Mouse (Mus musculus): ENCODE results near the gene Chtf18.

GRCm38 (mm10) chr17:25715627-25716026, 11.6 kb downstream of the Chtf18 start:
- no peak for TF ChIP-seq CTCF (IDR thresholded peaks at IDR 0.05; ENCODE audit: insufficient read depth, low read length)
- no peak for TF ChIP-seq POLR2A (IDR thresholded peaks at IDR 0.05; ENCODE audit: borderline replicate concordance, extremely low read depth, low read depth, low read length)

Data from lung, adult 2 months (tissue).